Mouse (Mus musculus): ENCODE results near the gene L1cam. TPM values are rescaled to one million over a fixed set of nuclear protein-coding genes. Genes with fewer than 3 reads are reported as not detected.

The L1cam gene
- total RNA-seq, 1 experiment, result 6.0 TPM

- Histone ChIP-seq H3K9me3 (ENCODE audit: control insufficient read depth, insufficient read depth, low read depth, low read length) (no peaks in the 10 kb centered on the region), H3K4me1 (ENCODE audit: control insufficient read depth in 2 of 2, insufficient read depth in 2 of 2, low read length in 2 of 2, poor library complexity in 1 of 2) (no peaks in the 10 kb centered on the region), H3K4me3 (ENCODE audit: insufficient read depth in 1 of 2, low read depth in 1 of 2, low read length in 2 of 2, poor library complexity in 1 of 2, severe bottlenecking in 1 of 2) (no peak overlapping the region), H3K27ac (ENCODE audit: insufficient read depth, low read depth, low read length, poor library complexity, severe bottlenecking) (no peak overlapping the region), H3K36me3 (ENCODE audit: control insufficient read depth, insufficient read depth, low read length, poor library complexity, severe bottlenecking) (no peaks in the 10 kb centered on the region), H3K9ac (ENCODE audit: insufficient read depth, low read depth, low read length, poor library complexity, severe bottlenecking) (no peak overlapping the region)
- in situ Hi-C loops (cut with MboI; ENCODE audit: low sequenced_read_pairs in 2 of 2, unreplicated experiment in 2 of 2), result no loop called here
- DNase-seq (ENCODE audit: low read depth, low spot score), result no peak
- no peak for TF ChIP-seq HCFC1 (IDR thresholded peaks at IDR 0.05; ENCODE audit: borderline replicate concordance, insufficient read depth, low read length)
- TF ChIP-seq ZC3H11A (IDR thresholded peaks at IDR 0.05; ENCODE audit: borderline replicate concordance, low read depth, low read length), result no peak
- no peak for TF ChIP-seq ZNF384 (IDR thresholded peaks at IDR 0.05; ENCODE audit: low read depth, low read length)
- TF ChIP-seq MAFK (IDR thresholded peaks at IDR 0.05; ENCODE audit: insufficient read depth, low read depth, low read length), result no peak
- TF ChIP-seq CHD2 (IDR thresholded peaks at IDR 0.05; ENCODE audit: low read depth, low read length), result no peak
These were observed 41.4 kb downstream of the L1cam start for GRCm38 (mm10) chrX:73854326-73855086.

GRCm38 (mm10) chrX:73836691-73837090 lies 59.2 kb downstream of the L1cam start:
- Histone ChIP-seq H3K9ac (ENCODE audit: insufficient read depth, low read depth, low read length, poor library complexity, severe bottlenecking) (no peak overlapping the region), H3K27ac (ENCODE audit: insufficient read depth, low read depth, low read length, poor library complexity, severe bottlenecking) (no peak overlapping the region), H3K4me1 (ENCODE audit: control insufficient read depth in 2 of 2, insufficient read depth in 2 of 2, low read length in 2 of 2, poor library complexity in 1 of 2) (no peaks in the 10 kb centered on the region), H3K36me3 (ENCODE audit: control insufficient read depth, insufficient read depth, low read length, poor library complexity, severe bottlenecking) (no peaks in the 10 kb centered on the region), H3K4me3 (ENCODE audit: insufficient read depth in 1 of 2, low read depth in 1 of 2, low read length in 2 of 2, poor library complexity in 1 of 2, severe bottlenecking in 1 of 2) (no peak overlapping the region), H3K9me3 (ENCODE audit: control insufficient read depth, insufficient read depth, low read depth, low read length) (no peaks in the 10 kb centered on the region)
- no peak for DNase-seq (ENCODE audit: low read depth, low spot score)
- in situ Hi-C loops (cut with MboI; ENCODE audit: low sequenced_read_pairs in 2 of 2, unreplicated experiment in 2 of 2), result no loop called here
- TF ChIP-seq ZNF384 (IDR thresholded peaks at IDR 0.05; ENCODE audit: low read depth, low read length) (no peak), CHD2 (IDR thresholded peaks at IDR 0.05; ENCODE audit: low read depth, low read length) (no peak), ZC3H11A (IDR thresholded peaks at IDR 0.05; ENCODE audit: borderline replicate concordance, low read depth, low read length) (no peak), MAFK (IDR thresholded peaks at IDR 0.05; ENCODE audit: insufficient read depth, low read depth, low read length) (no peak), HCFC1 (IDR thresholded peaks at IDR 0.05; ENCODE audit: borderline replicate concordance, insufficient read depth, low read length) (no peak)

GRCm38 (mm10) chrX:73835731-73836130 lies 60.2 kb downstream of the L1cam start:
- Histone ChIP-seq H3K4me3 (ENCODE audit: insufficient read depth in 1 of 2, low read depth in 1 of 2, low read length in 2 of 2, poor library complexity in 1 of 2, severe bottlenecking in 1 of 2) (no peak overlapping the region), H3K36me3 (ENCODE audit: control insufficient read depth, insufficient read depth, low read length, poor library complexity, severe bottlenecking) (no peaks in the 10 kb centered on the region), H3K9ac (ENCODE audit: insufficient read depth, low read depth, low read length, poor library complexity, severe bottlenecking) (no peak overlapping the region), H3K9me3 (ENCODE audit: control insufficient read depth, insufficient read depth, low read depth, low read length) (no peaks in the 10 kb centered on the region), H3K27ac (ENCODE audit: insufficient read depth, low read depth, low read length, poor library complexity, severe bottlenecking) (no peak overlapping the region), H3K4me1 (ENCODE audit: control insufficient read depth in 2 of 2, insufficient read depth in 2 of 2, low read length in 2 of 2, poor library complexity in 1 of 2) (no peaks in the 10 kb centered on the region)
- in situ Hi-C loops (cut with MboI; ENCODE audit: low sequenced_read_pairs in 2 of 2, unreplicated experiment in 2 of 2), result no loop called here
- no peak for TF ChIP-seq CHD2 (IDR thresholded peaks at IDR 0.05; ENCODE audit: low read depth, low read length)
- TF ChIP-seq ZC3H11A (IDR thresholded peaks at IDR 0.05; ENCODE audit: borderline replicate concordance, low read depth, low read length), result no peak
- no peak for TF ChIP-seq MAFK (IDR thresholded peaks at IDR 0.05; ENCODE audit: insufficient read depth, low read depth, low read length)
- TF ChIP-seq HCFC1 (IDR thresholded peaks at IDR 0.05; ENCODE audit: borderline replicate concordance, insufficient read depth, low read length), result no peak
- TF ChIP-seq ZNF384 (IDR thresholded peaks at IDR 0.05; ENCODE audit: low read depth, low read length), result no peak
- no peak for DNase-seq (ENCODE audit: low read depth, low spot score)

GRCm38 (mm10) chrX:73824185-73825151 lies 71.4 kb downstream of the L1cam start, which contains the start of gene Pdzd4:
Gene Pdzd4 (minus strand): TSS chrX:73824969.
- Histone ChIP-seq H3K9ac (ENCODE audit: insufficient read depth, low read depth, low read length, poor library complexity, severe bottlenecking) (peak within 1 kb of the TSS; percentile 85), H3K4me1 (ENCODE audit: control insufficient read depth in 2 of 2, insufficient read depth in 2 of 2, low read length in 2 of 2, poor library complexity in 1 of 2) (peaks cover 0 to 2% of the 10 kb centered on the region in 2 experiments; a peak in 1 of 4 replicates), H3K36me3 (ENCODE audit: control insufficient read depth, insufficient read depth, low read length, poor library complexity, severe bottlenecking) (no peaks in the 10 kb centered on the region), H3K9me3 (ENCODE audit: control insufficient read depth, insufficient read depth, low read depth, low read length) (no peaks in the 10 kb centered on the region), H3K27ac (ENCODE audit: insufficient read depth, low read depth, low read length, poor library complexity, severe bottlenecking) (peak within 1 kb of the TSS; percentile 76), H3K4me3 (ENCODE audit: insufficient read depth in 1 of 2, low read depth in 1 of 2, low read length in 2 of 2, poor library complexity in 1 of 2, severe bottlenecking in 1 of 2) (peak within 1 kb of the TSS; percentile 82 to 88)
- in situ Hi-C loops (cut with MboI; ENCODE audit: low sequenced_read_pairs in 2 of 2, unreplicated experiment in 2 of 2), result no loop called here
- TF ChIP-seq HCFC1 (IDR thresholded peaks at IDR 0.05; ENCODE audit: borderline replicate concordance, insufficient read depth, low read length) (peak; percentile 17; the same call in 1 of the 2 replicates), CHD2 (IDR thresholded peaks at IDR 0.05; ENCODE audit: low read depth, low read length) (no peak)
- DNase-seq (ENCODE audit: low read depth, low spot score), result no peak

Data from ES-E14 (cell line).